Mouse (Mus musculus) heart, embryonic 16.5 days (tissue): ENCODE results near the gene Fcamr. TPM values are rescaled to one million over a fixed set of nuclear protein-coding genes. Genes with fewer than 3 reads are reported as not detected.

Experiments
- ATAC-seq: fragments of 200-750 bp; cut with Nextera tagmentation; replicated peaks from 2 replicates; pipeline ENCODE4 v1.8.0; 2017; ENCODE audit warnings: moderate number of reproducible peaks; ENCODE audit not compliant: insufficient read depth, low FRiP score; ENCODE audit errors: extremely low read depth
- H3K27ac ChIP-seq: fragments of 300-500 bp; sonication (generic); 2 replicates; pipeline ENCODE4 v1.5.1; 2014; ENCODE audit warnings: mild to moderate bottlenecking, low read length, control low read depth, moderate library complexity
- H3K27me3 ChIP-seq: fragments of 300-500 bp; sonication (generic); 2 replicates; pipeline ENCODE4 v1.6.1; 2014; ENCODE audit warnings: low read length, mixed read lengths; ENCODE audit not compliant: control insufficient read depth, insufficient read depth
- H3K36me3 ChIP-seq: fragments of 300-500 bp; sonication (generic); 2 replicates; pipeline ENCODE4 v1.6.1; 2014; ENCODE audit not compliant: control insufficient read depth, insufficient read depth
- H3K4me1 ChIP-seq: fragments of 300-500 bp; sonication (generic); 2 replicates; pipeline ENCODE4 v1.6.1; 2014; ENCODE audit warnings: low read length, mixed read lengths; ENCODE audit not compliant: control insufficient read depth, insufficient read depth
- H3K4me2 ChIP-seq: fragments of 300-500 bp; sonication (generic); 2 replicates; pipeline ENCODE4 v1.6.1; 2014; ENCODE audit warnings: low read depth, mild to moderate bottlenecking, control low read depth, low read length
- H3K4me3 ChIP-seq: fragments of 300-500 bp; sonication (generic); 2 replicates; pipeline ENCODE4 v1.5.1; 2014; ENCODE audit warnings: mild to moderate bottlenecking, control low read depth, low read length
- H3K9ac ChIP-seq: fragments of 300-500 bp; sonication (generic); 2 replicates; pipeline ENCODE4 v1.6.1; 2014; ENCODE audit warnings: low read length, control low read depth
- H3K9me3 ChIP-seq: fragments of 300-500 bp; sonication (generic); replicated peaks from 2 replicates; pipeline ENCODE4 v1.6.1; 2016; ENCODE audit warnings: low read length; ENCODE audit not compliant: control insufficient read depth
- WGBS: fragments of 180-500 bp; shearing (Covaris S2); extraction: QIAGEN DNeasy Blood & Tissue Kit; methylation state at CpG from one replicate; pipeline ENCODE4 v1.1.7; 2014; 5-methylcytosine and 5-hydroxymethylcytosine counted together
- polyA plus RNA-seq: library from polyadenylated mRNA; unstranded; fragments of >200 nt; fragmentation: Nextera tagmentation; extraction: Ambion mirVana; gene quantifications from 2 replicates; pipeline ENCODE4 v1.2.1, GENCODE M21; 2015

Fcamr gene
- polyA plus RNA-seq, 1 experiment from 2014 or later = not detected

- Histone ChIP-seq H3K27me3 (no peaks in the 10 kb centered on the region), H3K4me3 (no peak overlapping the region), H3K9me3 (no peaks in the 10 kb centered on the region), H3K9ac (no peak overlapping the region), H3K4me1 (no peaks in the 10 kb centered on the region), H3K36me3 (no peaks in the 10 kb centered on the region), H3K4me2 (no peak overlapping the region), H3K27ac (no peak overlapping the region)
- 55% methylated on average over 1 of the region's 1 CpGs for WGBS
- no peak for ATAC-seq
Observed at GRCm38 (mm10) chr1:130819737-130820136, 19.0 kb downstream of the Fcamr start.

GRCm38 (mm10) chr1:130820316-130821148 is 19.8 kb downstream of the Fcamr start:
- no peak for ATAC-seq
- no peak overlapping the region for H3K9ac ChIP-seq
- no peaks in the 10 kb centered on the region for H3K27me3 ChIP-seq
- no peak overlapping the region for H3K4me3 ChIP-seq
- H3K4me1 ChIP-seq = no peaks in the 10 kb centered on the region
- H3K27ac ChIP-seq = no peak overlapping the region
- no peak overlapping the region for H3K4me2 ChIP-seq
- no peaks in the 10 kb centered on the region for H3K9me3 ChIP-seq
- no peaks in the 10 kb centered on the region for H3K36me3 ChIP-seq
- WGBS = 82% methylated on average over 7 of the region's 7 CpGs

- H3K9me3 ChIP-seq = no peaks in the 10 kb centered on the region
- no peak for ATAC-seq
- no peaks in the 10 kb centered on the region for H3K27me3 ChIP-seq
- WGBS = 73% methylated on average over 2 of the region's 2 CpGs
- no peak overlapping the region for H3K27ac ChIP-seq
- H3K9ac ChIP-seq = no peak overlapping the region
- H3K36me3 ChIP-seq = no peaks in the 10 kb centered on the region
- H3K4me3 ChIP-seq = no peak overlapping the region
- H3K4me2 ChIP-seq = no peak overlapping the region
- H3K4me1 ChIP-seq = no peaks in the 10 kb centered on the region
Observed at GRCm38 (mm10) chr1:130821149-130821471, 20.4 kb downstream of the Fcamr start.

DNA sequence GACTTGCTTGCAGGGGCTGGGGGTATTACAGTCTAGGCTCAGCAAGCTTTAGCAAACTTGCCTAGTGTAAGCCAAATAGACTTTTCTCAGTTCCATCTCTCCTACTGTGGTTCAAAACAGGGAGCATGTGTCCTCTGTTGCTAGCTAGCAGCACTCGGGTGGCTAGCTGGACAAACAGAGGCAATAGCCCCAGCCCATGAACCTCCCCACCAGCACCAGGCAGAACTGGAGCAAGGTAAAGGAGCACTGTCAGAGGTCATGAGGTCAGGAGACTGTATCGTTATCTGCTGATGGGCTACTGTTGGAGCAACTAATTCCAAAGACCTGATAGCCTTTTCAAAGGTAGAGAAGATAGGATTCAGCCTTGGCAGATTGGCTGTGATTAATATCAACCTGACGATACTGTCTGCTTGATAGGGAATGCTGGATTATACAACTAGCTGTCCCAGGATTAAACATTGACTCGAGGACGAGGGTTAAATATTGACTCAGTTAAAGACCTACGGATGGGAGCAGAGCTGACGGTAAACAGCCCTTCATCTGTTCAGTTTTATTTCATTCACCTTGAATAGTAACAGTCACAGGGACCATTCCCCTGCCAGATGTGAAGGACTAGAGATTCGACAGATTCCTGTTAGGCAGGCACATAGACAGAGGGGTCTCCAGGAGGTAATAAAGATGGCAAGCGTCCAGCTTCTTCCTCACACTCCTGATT is 21.4 kb downstream of the Fcamr start:
- no peak for ATAC-seq
- 75% methylated on average over 9 of the region's 9 CpGs for WGBS
- no peak overlapping the region for H3K9ac ChIP-seq
- no peak overlapping the region for H3K27ac ChIP-seq
- H3K9me3 ChIP-seq = no peaks in the 10 kb centered on the region
- no peak overlapping the region for H3K4me3 ChIP-seq
- no peak overlapping the region for H3K4me2 ChIP-seq
- no peaks in the 10 kb centered on the region for H3K36me3 ChIP-seq
- no peaks in the 10 kb centered on the region for H3K27me3 ChIP-seq
- no peaks in the 10 kb centered on the region for H3K4me1 ChIP-seq

DNA sequence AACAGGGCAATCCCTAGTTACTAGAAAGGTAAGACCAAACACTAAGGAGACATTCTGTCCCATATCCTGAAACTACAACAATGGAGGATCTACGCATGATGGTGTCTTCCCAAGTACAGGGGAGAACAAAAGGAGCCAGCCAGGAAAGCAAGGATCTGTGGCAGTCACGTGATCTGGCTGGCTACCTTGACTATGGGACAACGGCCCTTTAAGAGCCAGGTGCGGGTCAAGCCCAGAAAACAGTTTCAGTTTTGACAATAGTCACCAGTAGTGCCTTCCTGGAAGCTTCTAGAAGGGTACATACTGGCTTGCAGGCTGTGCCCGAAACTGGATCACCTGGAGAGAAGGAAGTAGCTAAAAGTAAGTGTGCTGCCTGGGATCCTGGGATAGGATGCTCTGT is 25.7 kb downstream of the Fcamr start, which contains the start of gene Pigr:
TSS of gene Pigr (plus strand) at position 237 of the 400 bp plus-strand sequence.
- no peak within 1 kb of the TSS for H3K9ac ChIP-seq
- no peaks in the 10 kb centered on the region for H3K36me3 ChIP-seq
- no peak within 1 kb of the TSS for H3K4me3 ChIP-seq
- H3K4me2 ChIP-seq = no peak within 1 kb of the TSS
- peaks cover 5% of the 10 kb centered on the region for H3K4me1 ChIP-seq
- no peak for ATAC-seq
- H3K27ac ChIP-seq = no peak within 1 kb of the TSS
- H3K27me3 ChIP-seq = no peaks in the 10 kb centered on the region
- WGBS = 87% methylated on average over 5 of the region's 5 CpGs
- no peaks in the 10 kb centered on the region for H3K9me3 ChIP-seq

DNA sequence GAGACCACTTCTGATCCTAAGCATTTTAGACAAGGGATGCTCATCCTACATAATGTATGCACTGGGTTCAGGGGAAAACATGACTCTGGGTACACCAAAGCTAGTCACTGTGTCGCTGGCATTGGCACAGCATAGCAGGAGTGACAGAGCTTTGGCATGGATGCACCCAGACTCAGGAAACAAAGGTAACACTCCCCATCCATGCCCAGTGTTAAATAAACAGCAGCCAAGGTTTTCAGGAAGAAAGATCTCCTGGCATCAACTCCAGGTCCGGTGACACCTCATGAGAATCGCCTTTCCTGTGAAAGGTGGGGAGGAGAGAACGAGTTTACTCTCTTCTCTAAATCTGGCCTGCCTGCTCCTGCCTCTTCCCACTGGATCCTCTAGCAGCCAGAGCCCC is 28.0 kb downstream of the Fcamr start:
- no peaks in the 10 kb centered on the region for H3K36me3 ChIP-seq
- H3K4me2 ChIP-seq = no peak overlapping the region
- no peak overlapping the region for H3K4me3 ChIP-seq
- 76% methylated on average over 4 of the region's 4 CpGs for WGBS
- H3K9ac ChIP-seq = no peak overlapping the region
- no peaks in the 10 kb centered on the region for H3K27me3 ChIP-seq
- no peak for ATAC-seq
- H3K27ac ChIP-seq = no peak overlapping the region
- H3K9me3 ChIP-seq = no peaks in the 10 kb centered on the region
- H3K4me1 ChIP-seq = peaks cover 5% of the 10 kb centered on the region

DNA sequence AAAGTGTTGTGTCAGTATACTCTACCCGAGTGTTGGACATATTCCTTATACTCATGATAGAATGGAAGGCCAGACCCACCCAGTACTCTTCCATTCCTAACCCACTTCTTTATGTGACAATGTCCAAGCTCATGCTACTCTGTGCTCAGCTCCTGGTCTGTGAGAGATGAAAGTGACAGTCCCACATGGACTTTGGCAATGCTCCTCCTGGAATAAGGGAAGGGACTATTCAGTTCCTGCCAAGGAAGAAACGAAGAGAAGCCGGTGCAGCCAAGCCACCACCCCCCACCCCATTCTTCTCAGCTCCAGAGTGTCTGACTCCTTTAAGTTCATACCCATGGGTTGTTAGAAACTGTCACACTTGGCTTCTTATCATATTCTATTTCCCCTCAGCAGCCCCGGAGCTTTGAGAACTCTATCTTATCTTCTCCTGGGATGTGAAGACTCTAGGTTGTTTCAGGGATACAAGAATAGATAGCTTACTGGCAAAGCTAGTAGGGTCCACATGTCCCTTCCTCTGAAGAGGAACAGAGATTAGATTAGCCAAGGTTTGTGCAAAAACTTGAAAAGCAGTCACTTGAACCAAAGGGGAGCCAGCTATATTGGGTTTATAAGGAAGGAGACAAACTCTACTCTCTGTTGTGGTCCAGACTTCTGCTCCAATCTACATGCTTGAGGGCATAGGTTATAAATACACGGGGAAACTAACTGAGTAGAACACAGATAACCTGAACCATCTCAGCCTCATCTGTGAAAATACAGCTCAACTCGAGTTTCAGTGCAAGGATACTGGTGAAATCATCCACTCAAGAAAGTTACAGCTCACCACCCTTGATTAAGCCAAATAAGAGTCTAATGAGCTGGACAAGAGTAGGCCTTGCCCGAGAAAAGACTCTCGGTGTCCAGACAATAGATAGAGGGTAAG is 29.5 kb downstream of the Fcamr start:
- Histone ChIP-seq H3K4me1 (peaks cover 5% of the 10 kb centered on the region), H3K4me2 (no peak overlapping the region), H3K4me3 (no peak overlapping the region), H3K27me3 (no peaks in the 10 kb centered on the region), H3K36me3 (no peaks in the 10 kb centered on the region), H3K27ac (no peak overlapping the region), H3K9me3 (no peaks in the 10 kb centered on the region), H3K9ac (no peak overlapping the region)
- ATAC-seq = peak; percentile 55
- 38% methylated on average over 8 of the region's 8 CpGs for WGBS

GRCm38 (mm10) chr1:130832230-130833149 is 31.8 kb downstream of the Fcamr start:
- Histone ChIP-seq H3K9ac (no peak overlapping the region), H3K27me3 (no peaks in the 10 kb centered on the region), H3K27ac (no peak overlapping the region), H3K4me1 (peaks cover 5% of the 10 kb centered on the region), H3K36me3 (no peaks in the 10 kb centered on the region), H3K4me2 (no peak overlapping the region), H3K9me3 (no peaks in the 10 kb centered on the region), H3K4me3 (no peak overlapping the region)
- WGBS = 67% methylated on average over 5 of the region's 5 CpGs
- no peak for ATAC-seq
